Mouse (Mus musculus) midbrain, embryonic 13.5 days (tissue): ENCODE measurements at regions not wholly inside any gene's neighbourhood (a gene's known extent, or its start where the extent isn't known, plus 50 kb on each side); places are given as distances from the start of the nearest gene placed in this dataset.

ENCODE experiments used
- ATAC-seq: fragments of 200-750 bp; cut with Nextera tagmentation; 2 replicates; pipeline ENCODE4 v1.8.0; 2017; ENCODE audit warnings: mild to moderate bottlenecking, moderate TSS enrichment, moderate library complexity
- H3K27ac ChIP-seq: fragments of 300-500 bp; sonication (generic); 2 replicates; pipeline ENCODE4 v1.5.1; 2015; ENCODE audit warnings: inconsistent platforms, mild to moderate bottlenecking, moderate library complexity
- H3K27me3 ChIP-seq: fragments of 300-500 bp; sonication (generic); 2 replicates; pipeline ENCODE4 v1.6.1; 2015; ENCODE audit warnings: mild to moderate bottlenecking, inconsistent platforms
- H3K36me3 ChIP-seq: fragments of 300-500 bp; sonication (generic); 2 replicates; pipeline ENCODE4 v1.6.1; 2015; ENCODE audit warnings: mild to moderate bottlenecking, inconsistent platforms
- H3K4me1 ChIP-seq: fragments of 300-500 bp; sonication (generic); replicated peaks from 2 replicates; pipeline ENCODE4 v1.6.1; 2015; ENCODE audit warnings: inconsistent platforms
- H3K4me2 ChIP-seq: fragments of 300-500 bp; sonication (generic); replicated peaks from 2 replicates; pipeline ENCODE4 v1.6.1; 2015; ENCODE audit warnings: moderate library complexity, mild to moderate bottlenecking, inconsistent platforms
- H3K4me3 ChIP-seq: fragments of 300-500 bp; sonication (generic); replicated peaks from 2 replicates; pipeline ENCODE4 v1.5.1; 2015; ENCODE audit warnings: mild to moderate bottlenecking, inconsistent platforms
- H3K9ac ChIP-seq: fragments of 300-500 bp; sonication (generic); replicated peaks from 2 replicates; pipeline ENCODE4 v1.6.1; 2015; ENCODE audit warnings: mild to moderate bottlenecking, inconsistent platforms
- H3K9me3 ChIP-seq: fragments of 300-500 bp; sonication (generic); 2 replicates; pipeline ENCODE4 v1.6.1; 2016; ENCODE audit warnings: mild to moderate bottlenecking, inconsistent platforms
- WGBS: fragments of 180-500 bp; shearing (Covaris S2); methylation state at CpG from one replicate; pipeline ENCODE4 v1.1.7; 2015; 5-methylcytosine and 5-hydroxymethylcytosine counted together

GRCm38 (mm10) chr10:100685748-100686147, 95.5 kb downstream of the 1700017N19Rik start:
- 8% methylated on average over 3 of the region's 3 CpGs for WGBS

GRCm38 (mm10) chr10:100695944-100696343, 105.7 kb downstream of the 1700017N19Rik start:
- 86% methylated on average over 2 of the region's 2 CpGs for WGBS
- Histone ChIP-seq H3K27me3 (no peaks in the 10 kb centered on the region), H3K27ac (no peak overlapping the region), H3K4me3 (no peak overlapping the region), H3K9ac (no peak overlapping the region), H3K4me1 (no peaks in the 10 kb centered on the region), H3K36me3 (no peaks in the 10 kb centered on the region), H3K4me2 (no peak overlapping the region), H3K9me3 (no peaks in the 10 kb centered on the region)
- ATAC-seq: no peak

More at GRCm38 (mm10) chr10:100685748-100686147, 95.5 kb downstream of the 1700017N19Rik start:
- no peaks in the 10 kb centered on the region for H3K4me1 ChIP-seq
- no peak overlapping the region for H3K4me3 ChIP-seq
- no peak overlapping the region for H3K4me2 ChIP-seq
- H3K36me3 ChIP-seq: no peaks in the 10 kb centered on the region
- H3K27ac ChIP-seq: no peak overlapping the region
- no peak overlapping the region for H3K9ac ChIP-seq
- no peaks in the 10 kb centered on the region for H3K9me3 ChIP-seq
- no peaks in the 10 kb centered on the region for H3K27me3 ChIP-seq
- no peak for ATAC-seq

GRCm38 (mm10) chr10:100699206-100699605, 108.9 kb downstream of the 1700017N19Rik start:
- no peak overlapping the region for H3K4me3 ChIP-seq
- H3K27ac ChIP-seq: no peak overlapping the region
- H3K9ac ChIP-seq: no peak overlapping the region
- no peak overlapping the region for H3K4me2 ChIP-seq
- no peak for ATAC-seq
- no peaks in the 10 kb centered on the region for H3K27me3 ChIP-seq
- no peaks in the 10 kb centered on the region for H3K4me1 ChIP-seq
- H3K9me3 ChIP-seq: no peaks in the 10 kb centered on the region
- WGBS: 90% methylated on average over 4 of the region's 4 CpGs
- no peaks in the 10 kb centered on the region for H3K36me3 ChIP-seq

GRCm38 (mm10) chr10:100700281-100701205, 110.3 kb downstream of the 1700017N19Rik start:
- WGBS: 87% methylated on average over 10 of the region's 10 CpGs
- no peak for ATAC-seq

DNA sequence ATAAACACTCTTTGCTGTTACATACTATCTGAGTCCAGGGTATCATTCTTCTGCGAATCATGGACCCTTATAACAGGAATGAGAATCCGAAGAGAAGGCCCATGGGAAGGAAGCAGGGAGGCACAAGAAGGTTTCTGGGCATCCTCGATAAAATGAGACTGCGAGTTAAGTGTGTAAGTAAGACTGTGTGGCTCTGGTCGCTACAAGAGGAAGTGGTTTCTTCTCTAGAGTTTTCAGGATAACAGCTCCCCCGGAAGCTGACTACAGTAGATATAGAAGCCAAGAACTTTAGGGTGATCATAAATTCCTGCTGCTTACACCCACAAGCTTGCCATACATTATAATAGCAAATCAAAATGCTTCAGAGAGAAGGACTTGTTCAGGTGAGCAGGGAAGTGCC, 111.7 kb downstream of the 1700017N19Rik start:
- Histone ChIP-seq H3K9ac (no peak overlapping the region), H3K4me1 (no peaks in the 10 kb centered on the region), H3K27ac (no peak overlapping the region), H3K4me2 (no peak overlapping the region), H3K9me3 (no peaks in the 10 kb centered on the region), H3K36me3 (no peaks in the 10 kb centered on the region), H3K27me3 (no peaks in the 10 kb centered on the region), H3K4me3 (no peak overlapping the region)
- ATAC-seq: no peak
- WGBS: 94% methylated on average over 6 of the region's 6 CpGs

More at GRCm38 (mm10) chr10:100700281-100701205, 110.3 kb downstream of the 1700017N19Rik start:
- Histone ChIP-seq H3K27me3 (no peaks in the 10 kb centered on the region), H3K9me3 (no peaks in the 10 kb centered on the region), H3K36me3 (no peaks in the 10 kb centered on the region), H3K4me3 (no peak overlapping the region), H3K4me2 (no peak overlapping the region), H3K9ac (no peak overlapping the region), H3K27ac (no peak overlapping the region), H3K4me1 (no peaks in the 10 kb centered on the region)

DNA sequence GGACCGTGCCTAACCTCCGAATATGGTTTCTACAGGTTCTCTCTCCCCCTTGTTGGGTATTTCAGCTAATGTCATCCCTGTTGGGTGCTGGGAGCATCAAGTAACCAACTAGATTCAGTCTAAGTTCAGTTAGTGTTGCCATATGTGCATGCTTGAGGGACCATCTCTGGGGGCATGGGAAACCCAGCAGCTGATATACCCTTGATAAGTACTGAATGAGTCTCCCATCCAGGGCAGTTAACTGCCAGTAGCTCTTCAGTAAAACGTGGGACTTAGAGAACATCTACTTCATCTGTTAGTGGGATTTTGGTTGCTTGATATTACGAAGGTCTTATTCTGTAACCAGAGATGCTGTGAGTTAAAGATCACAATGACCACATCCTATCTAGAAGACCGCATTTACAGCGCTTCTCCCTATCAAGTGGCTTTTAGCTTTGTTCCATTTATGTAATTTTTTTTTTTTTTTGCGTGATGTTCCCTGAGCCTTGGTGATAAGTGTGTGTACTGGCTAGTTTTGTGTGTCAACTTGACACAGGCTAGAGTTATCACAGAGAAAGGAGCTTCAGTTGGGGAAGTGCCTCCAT, 125.9 kb downstream of the 1700017N19Rik start:
- WGBS: 97% methylated on average over 7 of the region's 7 CpGs

GRCm38 (mm10) chr10:100718574-100718973, 128.3 kb downstream of the 1700017N19Rik start:
- H3K9ac ChIP-seq: no peak overlapping the region
- WGBS: 12% methylated on average over 3 of the region's 3 CpGs
- no peak overlapping the region for H3K4me3 ChIP-seq
- ATAC-seq: no peak
- H3K27me3 ChIP-seq: no peaks in the 10 kb centered on the region
- no peaks in the 10 kb centered on the region for H3K4me1 ChIP-seq
- no peak overlapping the region for H3K27ac ChIP-seq
- no peaks in the 10 kb centered on the region for H3K36me3 ChIP-seq
- H3K4me2 ChIP-seq: no peak overlapping the region
- no peaks in the 10 kb centered on the region for H3K9me3 ChIP-seq

More for the DNA sequence above, 125.9 kb downstream of the 1700017N19Rik start:
- Histone ChIP-seq H3K4me2 (no peak overlapping the region), H3K4me3 (no peak overlapping the region), H3K27me3 (no peaks in the 10 kb centered on the region), H3K9ac (no peak overlapping the region), H3K36me3 (no peaks in the 10 kb centered on the region), H3K9me3 (no peaks in the 10 kb centered on the region), H3K27ac (no peak overlapping the region), H3K4me1 (no peaks in the 10 kb centered on the region)
- no peak for ATAC-seq

- Histone ChIP-seq H3K36me3 (no peaks in the 10 kb centered on the region), H3K4me1 (peaks cover 2% of the 10 kb centered on the region; the same call in 1 of the 2 replicates), H3K4me2 (no peak overlapping the region), H3K9me3 (no peaks in the 10 kb centered on the region), H3K9ac (no peak overlapping the region), H3K27me3 (no peaks in the 10 kb centered on the region), H3K4me3 (no peak overlapping the region), H3K27ac (no peak overlapping the region)
- no peak for ATAC-seq
- WGBS: 64% methylated on average over 8 of the region's 8 CpGs
These were observed 151.0 kb downstream of the 1700017N19Rik start for GRCm38 (mm10) chr10:100741269-100741668.

DNA sequence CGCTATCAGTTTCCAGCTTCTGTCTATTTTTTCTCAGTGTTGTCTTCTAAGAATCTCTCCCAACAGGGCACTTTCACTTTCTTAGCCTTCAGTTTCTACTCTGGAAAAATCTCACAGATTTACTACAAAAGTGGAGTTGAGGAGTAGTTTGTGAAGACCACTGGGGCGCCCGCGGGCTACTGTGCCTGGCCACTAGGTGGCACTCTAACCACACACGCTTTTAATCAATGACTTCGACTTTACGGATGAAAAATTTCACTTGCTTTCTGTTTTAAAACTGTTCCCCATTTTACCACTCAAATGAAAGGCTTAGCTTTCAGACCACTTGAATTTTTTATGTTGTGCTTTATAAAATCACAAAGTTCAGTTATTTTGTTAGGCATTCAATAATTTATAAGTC, 151.8 kb downstream of the 1700017N19Rik start:
- Histone ChIP-seq H3K36me3 (no peaks in the 10 kb centered on the region), H3K27me3 (no peaks in the 10 kb centered on the region), H3K27ac (no peak overlapping the region), H3K9ac (no peak overlapping the region), H3K4me1 (peaks cover 3% of the 10 kb centered on the region; the same call in 1 of the 2 replicates), H3K4me2 (no peak overlapping the region), H3K9me3 (no peaks in the 10 kb centered on the region), H3K4me3 (no peak overlapping the region)
- ATAC-seq: 0 out of 2 replicates have a peak, but pooled peaks have one; percentile 34
- WGBS: 6% methylated on average over 7 of the region's 7 CpGs

DNA sequence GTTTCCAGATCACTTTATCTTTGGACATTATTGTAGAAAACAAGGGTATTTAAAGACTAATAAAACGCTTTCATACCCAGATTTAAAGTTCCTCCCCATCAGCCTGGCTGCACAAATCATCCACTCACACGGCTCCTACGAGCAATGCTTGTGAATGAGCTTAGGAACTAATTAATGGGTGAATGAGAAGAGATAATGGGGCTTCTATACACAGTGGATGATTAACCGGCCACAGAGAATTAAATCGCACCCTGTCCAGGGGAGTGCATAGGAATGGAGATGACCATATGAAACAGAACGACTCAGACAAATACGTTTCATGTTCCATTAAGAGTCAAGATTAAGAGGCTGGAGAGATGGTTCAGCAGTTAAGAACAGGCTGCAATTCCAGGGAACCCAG, 155.9 kb downstream of the 1700017N19Rik start:
- no peak overlapping the region for H3K4me3 ChIP-seq
- no peak overlapping the region for H3K27ac ChIP-seq
- H3K4me1 ChIP-seq: peaks cover 3% of the 10 kb centered on the region; the same call in 1 of the 2 replicates
- no peak overlapping the region for H3K4me2 ChIP-seq
- H3K36me3 ChIP-seq: no peaks in the 10 kb centered on the region
- peak; percentile 50; the same call in 1 of the 2 replicates for ATAC-seq
- H3K9ac ChIP-seq: no peak overlapping the region
- 44% methylated on average over 7 of the region's 7 CpGs for WGBS
- H3K9me3 ChIP-seq: no peaks in the 10 kb centered on the region
- no peaks in the 10 kb centered on the region for H3K27me3 ChIP-seq

- WGBS: 56% methylated on average over 5 of the region's 5 CpGs
- H3K9ac ChIP-seq: no peak overlapping the region
- H3K4me2 ChIP-seq: no peak overlapping the region
- no peak overlapping the region for H3K27ac ChIP-seq
- H3K4me1 ChIP-seq: no peaks in the 10 kb centered on the region
- H3K9me3 ChIP-seq: no peaks in the 10 kb centered on the region
- peak; percentile 37; the same call in 1 of the 2 replicates for ATAC-seq
- H3K27me3 ChIP-seq: no peaks in the 10 kb centered on the region
- H3K36me3 ChIP-seq: no peaks in the 10 kb centered on the region
- no peak overlapping the region for H3K4me3 ChIP-seq
These were observed 164.7 kb downstream of the 1700017N19Rik start for GRCm38 (mm10) chr10:100754957-100755356.

GRCm38 (mm10) chr10:100774252-100774651, 184.0 kb downstream of the 1700017N19Rik start:
- H3K9ac ChIP-seq: no peak overlapping the region
- H3K36me3 ChIP-seq: no peaks in the 10 kb centered on the region
- H3K27ac ChIP-seq: no peak overlapping the region
- H3K4me3 ChIP-seq: no peak overlapping the region
- H3K4me1 ChIP-seq: no peaks in the 10 kb centered on the region
- no peak for ATAC-seq
- no peaks in the 10 kb centered on the region for H3K27me3 ChIP-seq
- no peaks in the 10 kb centered on the region for H3K9me3 ChIP-seq
- H3K4me2 ChIP-seq: no peak overlapping the region
